Mouse (Mus musculus) kidney, postnatal 0 days (tissue): Measurements from ENCODE around the gene Bpifb4. TPM values are rescaled to one million over a fixed set of nuclear protein-coding genes. Genes with fewer than 3 reads are reported as not detected.

Experiments used
- ATAC-seq: fragments of 200-750 bp; cut with Nextera tagmentation; replicated peaks from 2 replicates; pipeline ENCODE4 v1.8.0; 2017; ENCODE audit warnings: low read depth, moderate number of reproducible peaks, moderate TSS enrichment, moderate library complexity; ENCODE audit not compliant: low FRiP score
- DNase-seq: peaks from one replicate; pipeline ENCODE4 v3.0.0-alpha.2; 2016; ENCODE audit warnings: low spot score
- H3K27ac ChIP-seq: fragments of 300-500 bp; sonication (generic); 2 replicates; pipeline ENCODE4 v1.5.1; 2014; ENCODE audit warnings: mild to moderate bottlenecking
- H3K27me3 ChIP-seq: fragments of 300-500 bp; sonication (generic); 2 replicates; pipeline ENCODE4 v1.6.1; 2014; ENCODE audit warnings: low read length, mixed read lengths; ENCODE audit not compliant: insufficient read depth
- H3K36me3 ChIP-seq: fragments of 300-500 bp; sonication (generic); 2 replicates; pipeline ENCODE4 v1.6.1; 2014; ENCODE audit warnings: low read length, mixed read lengths; ENCODE audit not compliant: insufficient read depth
- H3K4me1 ChIP-seq: fragments of 300-500 bp; sonication (generic); replicated peaks from 2 replicates; pipeline ENCODE4 v1.6.1; 2014; ENCODE audit warnings: antibody characterized with exemption, low read length, mixed read lengths; ENCODE audit not compliant: insufficient read depth
- H3K4me2 ChIP-seq: fragments of 300-500 bp; sonication (generic); 2 replicates; pipeline ENCODE4 v1.6.1; 2014; ENCODE audit warnings: mild to moderate bottlenecking, low read length, moderate library complexity, mixed read lengths
- H3K4me3 ChIP-seq: fragments of 300-500 bp; sonication (generic); replicated peaks from 2 replicates; pipeline ENCODE4 v1.5.1; 2014; ENCODE audit warnings: low read depth, low read length
- H3K9ac ChIP-seq: fragments of 300-500 bp; sonication (generic); 2 replicates; pipeline ENCODE4 v1.6.1; 2014; ENCODE audit warnings: low read depth, low read length
- H3K9me3 ChIP-seq: fragments of 300-500 bp; sonication (generic); replicated peaks from 2 replicates; pipeline ENCODE4 v1.6.1; 2016; ENCODE audit warnings: low read length, inconsistent platforms, mixed read lengths
- CTCF ChIP-seq: IDR thresholded peaks from 2 replicates; pipeline ENCODE4 v1.5.1; 2016; ENCODE audit warnings: antibody characterized with exemption, low read depth, mild to moderate bottlenecking, moderate library complexity
- WGBS: fragments of 180-500 bp; shearing (Covaris S2); extraction: QIAGEN DNeasy Blood & Tissue Kit; methylation state at CpG from one replicate; pipeline ENCODE4 v1.1.7; 2014; 5-methylcytosine and 5-hydroxymethylcytosine counted together
- polyA plus RNA-seq: library from polyadenylated mRNA; unstranded; fragments of >200 nt; fragmentation: Nextera tagmentation; extraction: Ambion mirVana; gene quantifications from 2 replicates; pipeline ENCODE4 v1.2.1, GENCODE M21; 2015

Gene Bpifb4
- polyA plus RNA-seq, 1 experiment from 2014 or later: not detected

GRCm38 (mm10) chr2:154007965-154008364 is 70.0 kb downstream of the Bpifb4 start, which contains the start of gene Bpifa2:
TSS of gene Bpifa2 (plus strand) at chr2:154008265.
- DNase-seq: no peak
- H3K27ac ChIP-seq: no peak within 1 kb of the TSS
- no peaks in the 10 kb centered on the region for H3K4me1 ChIP-seq
- no peak within 1 kb of the TSS for H3K4me2 ChIP-seq
- no peak within 1 kb of the TSS for H3K4me3 ChIP-seq
- no peaks in the 10 kb centered on the region for H3K9me3 ChIP-seq
- H3K9ac ChIP-seq: no peak within 1 kb of the TSS
- no peaks in the 10 kb centered on the region for H3K36me3 ChIP-seq
- TF ChIP-seq CTCF: no peak
- 75% methylated on average over 3 of the region's 3 CpGs for WGBS
- ATAC-seq: no peak
- H3K27me3 ChIP-seq: no peaks in the 10 kb centered on the region

Other genes starting within 250 kb of the Bpifb4 start
- 0.06 TPM in 1 of 2 replicates, not detected in the other for gene Dnmt3c, start 241.6 kb upstream of the Bpifb4 start, polyA plus RNA-seq
- 192 and 216 TPM in 2 replicates for gene Mapre1, start 196.9 kb upstream of the Bpifb4 start, polyA plus RNA-seq
- gene Efcab8, start 158.3 kb upstream of the Bpifb4 start, polyA plus RNA-seq: not detected in 2 replicates
- gene Sun5, start 67.1 kb upstream of the Bpifb4 start, polyA plus RNA-seq: not detected in 2 replicates
- not detected in 2 replicates for gene Bpifb2, start 63.2 kb upstream of the Bpifb4 start, polyA plus RNA-seq
- not detected in 2 replicates for gene Bpifb6, start 37.8 kb upstream of the Bpifb4 start, polyA plus RNA-seq
- not detected in 2 replicates for gene Bpifb3, start 20.0 kb upstream of the Bpifb4 start, polyA plus RNA-seq
- not detected in 2 replicates for gene Bpifa6, start 36.7 kb downstream of the Bpifb4 start, polyA plus RNA-seq
- gene Bpifa2, start 70.1 kb downstream of the Bpifb4 start, polyA plus RNA-seq: not detected in 2 replicates
- not detected in 2 replicates for gene Bpifa3, start 192.1 kb downstream of the Bpifb4 start, polyA plus RNA-seq
- gene Bpifa1, start 204.7 kb downstream of the Bpifb4 start, polyA plus RNA-seq: not detected in 2 replicates
- gene Bpifa5, start 224.4 kb downstream of the Bpifb4 start, polyA plus RNA-seq: not detected in 2 replicates